Mouse (Mus musculus) c-Kit-positive CD71-negative TER-119-negative erythroid progenitor cells, embryonic 14.5 days (primary cell): ENCODE measurements around the gene Olfr802.

Source experiments
- DNase-seq: peaks from one replicate; pipeline ENCODE4 v3.0.0-alpha.2; 2013; ENCODE audit warnings: low read depth

The Olfr802 gene

DNA sequence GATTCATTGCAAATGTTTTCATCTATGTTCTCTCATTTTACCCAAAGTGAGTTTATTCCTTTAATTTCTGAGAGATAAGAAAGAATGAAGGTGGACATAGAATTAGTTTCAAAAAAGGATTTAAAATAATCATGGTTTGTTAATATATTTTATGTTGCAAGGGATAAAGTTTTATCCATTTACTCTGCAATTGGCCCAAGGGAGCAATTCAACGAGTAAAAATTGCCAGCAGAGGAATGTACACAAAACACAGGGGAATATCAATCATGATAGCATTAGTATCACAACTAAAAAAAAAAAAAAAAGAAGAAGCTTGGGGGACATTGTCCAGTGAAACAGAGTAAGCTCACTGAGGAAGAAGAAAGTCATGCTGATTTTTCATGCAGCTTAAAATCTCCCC, at the start of gene Olfr802:
Gene Olfr802, minus strand, starts transcription at position 101 of the 400 bp plus-strand sequence.
- DNase-seq: no peak

DNA sequence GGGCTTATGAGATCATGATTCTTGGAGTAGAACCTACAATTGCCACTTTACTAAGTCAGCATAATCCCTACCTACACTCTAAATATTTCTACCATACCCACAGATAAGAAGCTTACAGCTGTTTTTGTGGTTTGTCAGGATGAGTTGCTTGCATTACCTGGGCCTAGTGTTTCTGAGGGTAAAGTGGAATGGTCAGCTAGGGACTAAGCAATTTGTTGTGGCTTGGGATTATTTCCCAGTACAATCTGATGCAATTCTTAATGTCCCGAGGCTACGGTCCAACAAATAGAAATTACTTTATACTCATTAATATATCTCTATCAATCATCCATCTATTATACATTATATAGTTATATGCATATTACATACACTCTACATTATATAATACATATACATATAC, 41.3 kb upstream of the Olfr802 start, which contains the start of gene Olfr805:
Gene Olfr805, minus strand, starts transcription at position 101 of the 400 bp plus-strand sequence.
- no peak for DNase-seq

DNA sequence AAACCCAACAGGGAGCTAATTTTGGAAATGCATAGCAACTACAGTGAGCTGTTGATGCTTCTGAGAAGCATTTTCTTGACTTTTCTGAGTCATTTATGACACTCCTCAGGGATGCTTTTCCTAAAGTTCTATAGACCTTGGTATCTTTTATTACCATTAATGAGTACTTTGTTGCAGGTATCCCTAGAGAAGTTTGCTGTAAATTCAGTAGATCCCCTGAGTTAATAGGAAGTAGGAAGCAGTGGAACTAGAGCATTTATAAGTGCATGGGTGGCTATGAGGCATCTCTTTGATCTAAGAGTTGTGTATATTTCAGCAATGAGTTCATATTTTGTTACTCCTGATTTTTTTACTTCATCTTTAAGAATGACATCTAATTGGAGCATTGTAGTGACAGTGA, 14.9 kb upstream of the Olfr802 start, which contains the start of gene Olfr804:
Gene Olfr804, plus strand, starts transcription at position 301 of the 400 bp plus-strand sequence.
- DNase-seq: no peak

DNA sequence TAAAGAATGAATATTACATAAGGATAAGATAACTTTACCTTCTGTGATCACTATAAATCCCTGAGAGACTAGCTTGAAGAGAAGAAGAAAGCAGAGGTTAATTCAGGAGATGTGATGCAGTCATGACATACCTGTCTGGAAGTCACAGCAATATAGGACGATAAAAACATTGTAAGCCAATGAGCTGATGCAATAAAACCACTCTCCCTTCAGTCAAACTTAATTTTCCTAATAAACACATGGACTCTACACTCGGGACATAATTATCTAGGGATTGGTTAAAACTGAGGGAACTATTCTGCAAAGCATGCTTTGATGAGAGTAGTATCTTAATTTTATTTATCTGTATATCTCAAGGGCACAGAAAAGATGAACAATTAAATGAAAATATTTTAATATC, 6.2 kb upstream of the Olfr802 start, which contains the start of gene Olfr803:
Gene Olfr803, minus strand, starts transcription at position 101 of the 400 bp plus-strand sequence.
- no peak for DNase-seq

DNA sequence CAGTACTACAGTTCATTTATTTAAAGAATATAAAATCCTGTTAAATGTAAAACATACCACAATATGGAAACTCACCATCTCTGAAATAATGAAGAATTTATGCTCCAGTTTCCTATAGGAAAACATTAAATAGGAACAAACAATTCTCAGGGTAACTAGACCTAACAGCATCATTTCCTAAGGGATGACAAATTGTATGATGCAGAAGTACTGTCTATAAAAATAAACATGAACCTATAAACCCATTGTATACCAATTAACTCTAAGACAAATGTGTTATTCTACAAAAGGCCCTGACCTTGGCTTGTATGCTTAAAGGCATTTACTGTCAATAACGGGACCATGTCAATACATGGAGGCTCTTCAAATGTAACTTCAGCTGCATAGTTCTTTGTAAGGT, 14.2 kb downstream of the Olfr802 start, which contains the start of gene Olfr801:
Gene Olfr801, minus strand, starts transcription at position 101 of the 400 bp plus-strand sequence.
- no peak for DNase-seq

DNA sequence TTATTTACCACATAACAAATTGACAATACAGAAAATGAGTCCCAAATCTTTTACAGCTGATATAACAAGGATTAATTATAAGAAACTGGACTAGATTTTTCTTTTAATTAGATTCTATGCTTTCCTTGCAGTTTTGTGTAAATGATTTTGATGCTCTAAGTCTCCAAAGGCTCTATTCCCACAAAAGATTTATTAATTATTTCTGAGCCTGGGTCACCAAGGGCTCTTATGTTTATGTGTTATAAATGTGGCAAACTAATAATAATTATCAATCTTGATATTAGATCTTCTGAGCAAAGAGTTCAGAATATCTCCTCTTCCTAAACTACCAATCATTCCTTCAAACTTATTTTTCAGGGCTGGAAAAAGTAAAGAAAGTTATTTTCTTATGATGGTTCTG, 30.6 kb downstream of the Olfr802 start, which contains the start of gene Olfr800:
Gene Olfr800, plus strand, starts transcription at position 301 of the 400 bp plus-strand sequence.
- DNase-seq: no peak

DNA sequence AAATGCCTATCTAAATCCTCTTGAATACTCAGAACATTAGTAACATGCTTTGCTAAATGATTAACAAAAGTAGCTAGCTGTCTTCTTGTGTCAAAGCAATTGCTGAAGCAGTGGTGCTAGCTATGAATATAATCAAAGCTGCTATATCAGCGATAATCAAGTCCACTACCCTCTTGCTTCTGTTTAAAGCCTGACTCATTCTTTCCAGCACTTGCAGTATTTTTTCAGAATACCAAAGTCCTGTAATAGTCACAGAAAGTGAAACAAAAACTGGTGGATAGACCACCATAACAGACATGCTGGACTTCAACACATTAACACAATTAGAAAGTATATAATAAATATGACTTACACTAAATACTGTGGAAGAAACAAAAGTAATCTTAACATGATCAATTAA, 36.2 kb downstream of the Olfr802 start:
- no peak for DNase-seq

DNA sequence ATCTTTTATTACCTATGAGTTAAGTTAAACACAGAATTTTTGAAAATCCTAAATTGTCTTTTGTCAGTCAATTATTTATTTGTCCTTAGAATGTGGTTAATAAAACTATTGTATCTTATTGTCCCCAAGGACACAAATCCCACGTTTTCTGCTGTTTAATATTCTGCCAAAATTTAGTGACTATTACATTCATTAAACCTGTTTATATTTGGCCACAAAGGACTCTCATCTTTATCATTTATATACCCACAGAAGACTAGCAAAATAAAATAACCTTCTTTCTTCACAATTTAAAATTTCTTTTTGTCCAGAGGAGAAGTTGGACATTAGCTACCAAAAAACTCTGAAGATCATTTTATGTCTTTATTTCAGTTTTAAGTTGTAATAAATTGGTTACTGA, 50.8 kb downstream of the Olfr802 start, which contains the start of gene Olfr799:
Gene Olfr799, plus strand, starts transcription at position 301 of the 400 bp plus-strand sequence.
- no peak for DNase-seq

DNA sequence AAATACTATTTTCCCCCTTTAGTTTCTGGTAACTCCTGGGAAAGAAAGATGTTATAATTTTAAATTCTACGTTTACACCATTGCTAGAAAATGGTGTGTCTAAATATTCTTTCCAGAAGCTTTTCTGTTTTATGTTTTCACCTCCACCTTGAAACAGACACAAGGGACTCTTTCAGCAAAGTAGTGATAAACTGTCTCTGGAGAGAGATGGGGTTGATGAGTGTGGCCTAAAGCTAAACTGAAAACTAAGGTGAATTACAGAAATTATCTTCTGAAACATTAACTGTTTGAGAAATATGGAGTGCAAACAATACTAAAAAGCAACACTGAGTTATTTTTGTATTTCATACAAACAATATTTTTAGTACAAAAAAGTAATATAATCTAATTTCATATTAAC, 60.1 kb downstream of the Olfr802 start, which contains the start of gene Olfr798:
Gene Olfr798, minus strand, starts transcription at position 101 of the 400 bp plus-strand sequence.
- no peak for DNase-seq
